9 mouse cellular contexts compared by ENCODE assay signal in genomic region chr4:138339963-138340362, GRCm38 (mm10). TPM values are rescaled to one million over a fixed set of nuclear protein-coding genes. Genes with fewer than 3 reads are reported as not detected.
A peak's percentile ranks its signal among the peaks of the same experiment; 100 is the strongest.
DNase-seq lines count a peak whose midpoint lies in the region; ATAC-seq lines count a peak whose summit lies in the region.
"Had no signal": no experiment of that assay in that cellular context is flagged by ENCODE, and none has a peak within 500 bp of the region (broad histone marks: within the 10 kb centered on the region; RNA-seq: fewer than 3 reads in every experiment).

No protein-coding gene starts in this region.

- intact Hi-C loops in left cerebral cortex, postnatal 4 days (cut with DNase I): no loop called here

- no peaks in the 10 kb centered on the region for H3K27me3 ChIP-seq in hindbrain, embryonic 14.5 days (ENCODE audit: control insufficient read depth, insufficient read depth, low read length)
- H3K27me3 ChIP-seq in hindbrain, embryonic 16.5 days (replicated peaks; ENCODE audit: control insufficient read depth, insufficient read depth, low read length): no peaks in the 10 kb centered on the region

- H3K4me1 ChIP-seq in hindbrain, embryonic 14.5 days (replicated peaks; ENCODE audit: control insufficient read depth, insufficient read depth, low read length): no peaks in the 10 kb centered on the region
- H3K4me1 ChIP-seq in hindbrain, embryonic 16.5 days (ENCODE audit: control insufficient read depth, insufficient read depth, low read depth, low read length): no peaks in the 10 kb centered on the region

- no peak overlapping the region for H3K9ac ChIP-seq in hindbrain, embryonic 14.5 days
- no peak overlapping the region for H3K9ac ChIP-seq in hindbrain, embryonic 16.5 days (ENCODE audit: low read depth, low read length)

- H3K27ac ChIP-seq in hindbrain, embryonic 14.5 days: no peak overlapping the region
- H3K27ac ChIP-seq in hindbrain, embryonic 16.5 days (ENCODE audit: low read depth, low read length): no peak overlapping the region

- H3K9me3 ChIP-seq in hindbrain, embryonic 14.5 days (ENCODE audit: control insufficient read depth, low read length): no peaks in the 10 kb centered on the region
- H3K9me3 ChIP-seq in hindbrain, embryonic 16.5 days (ENCODE audit: control insufficient read depth, low read length): no peaks in the 10 kb centered on the region

- H3K4me3 ChIP-seq in hindbrain, embryonic 14.5 days (replicated peaks; ENCODE audit: low read length): no peak overlapping the region
- H3K4me3 ChIP-seq in hindbrain, embryonic 16.5 days (ENCODE audit: low read length): no peak overlapping the region
- H3K4me3 ChIP-seq: myocyte had no signal

- WGBS in hindbrain, embryonic 14.5 days: 28% methylated on average over 4 of the region's 4 CpGs
- WGBS in hindbrain, embryonic 16.5 days: 44% methylated on average over 4 of the region's 4 CpGs

- H3K36me3 ChIP-seq in hindbrain, embryonic 14.5 days (replicated peaks; ENCODE audit: control insufficient read depth, insufficient read depth): no peaks in the 10 kb centered on the region
- no peaks in the 10 kb centered on the region for H3K36me3 ChIP-seq in hindbrain, embryonic 16.5 days (ENCODE audit: control insufficient read depth, insufficient read depth, low read length)

- peak; percentile 62 for DNase-seq in hindbrain, embryonic 14.5 days (ENCODE audit: low spot score)
- peak; percentile 52 for DNase-seq in 3T3-L1 (ENCODE audit: low read depth, low spot score)
- peak; percentile 71 for DNase-seq in ES-CJ7 (ENCODE audit: low read depth, low spot score)
- DNase-seq in cerebellum, postnatal 25 days: peak; percentile 61 to 80
- peak; percentile 61 for DNase-seq in left cerebral cortex, postnatal 4 days
- DNase-seq in thymus, postnatal 14 days: peak; percentile 55

- no peak overlapping the region for H3K4me2 ChIP-seq in hindbrain, embryonic 14.5 days (replicated peaks)
- H3K4me2 ChIP-seq in hindbrain, embryonic 16.5 days (ENCODE audit: low read length): no peak overlapping the region

- ATAC-seq in hindbrain, embryonic 14.5 days (ENCODE audit: low FRiP score): no peak
- ATAC-seq in hindbrain, embryonic 16.5 days: no peak
- ATAC-seq in inflammation-experienced regulatory T-cells, adult 6 months: no peak

RNA-seq across cellular contexts. Expression of gene Pink1, which starts 13.9 kb away (rescaled TPM):
- polyA plus RNA-seq in hindbrain, embryonic 14.5 days (2014; fragmentation: Nextera tagmentation; extraction: Ambion mirVana): 53.4 and 57.4 TPM in 2 replicates
- polyA plus RNA-seq in hindbrain, embryonic 16.5 days (2015; fragmentation: Nextera tagmentation; extraction: Ambion mirVana): 100 and 108 TPM in 2 replicates
- 100 to 1,000 TPM; 120 to 126 TPM for total RNA-seq in left cerebral cortex, postnatal 4 days (2021)
- 10 to 100 TPM in 2 of 3 experiments, 1 to 10 TPM in 1; 6.0 to 24.7 (median 10.8) TPM for polyA plus RNA-seq in inflammation-experienced regulatory T-cells, adult 6 months (2017; shearing (Covaris generic))

RNA-seq across cellular contexts. Expression of gene Cda, which starts 27.8 kb away (rescaled TPM):
- 5.2 and 6.4 TPM in 2 replicates for polyA plus RNA-seq in hindbrain, embryonic 14.5 days (2014; fragmentation: Nextera tagmentation; extraction: Ambion mirVana)
- 7.9 and 8.1 TPM in 2 replicates for polyA plus RNA-seq in hindbrain, embryonic 16.5 days (2015; fragmentation: Nextera tagmentation; extraction: Ambion mirVana)
- under 1 TPM; 0.76 to 0.87 TPM for total RNA-seq in left cerebral cortex, postnatal 4 days (2021)
- not detected for polyA plus RNA-seq in inflammation-experienced regulatory T-cells, adult 6 months (2017; shearing (Covaris generic))

RNA-seq across cellular contexts. Expression of gene Ddost, which starts 35.4 kb away (rescaled TPM):
- polyA plus RNA-seq in hindbrain, embryonic 14.5 days (2014; fragmentation: Nextera tagmentation; extraction: Ambion mirVana): 197 and 208 TPM in 2 replicates
- 232 and 238 TPM in 2 replicates for polyA plus RNA-seq in hindbrain, embryonic 16.5 days (2015; fragmentation: Nextera tagmentation; extraction: Ambion mirVana)
- 100 to 1,000 TPM; 108 to 115 TPM for total RNA-seq in left cerebral cortex, postnatal 4 days (2021)
- polyA plus RNA-seq in inflammation-experienced regulatory T-cells, adult 6 months (2017; shearing (Covaris generic)): 100 to 1,000 TPM; 101 to 118 (median 104) TPM

RNA-seq across cellular contexts. Expression of gene Fam43b, which starts 56.4 kb away (rescaled TPM):
- polyA plus RNA-seq in hindbrain, embryonic 14.5 days (2014; fragmentation: Nextera tagmentation; extraction: Ambion mirVana): 8.8 and 13.6 TPM in 2 replicates
- 16.6 and 17.3 TPM in 2 replicates for polyA plus RNA-seq in hindbrain, embryonic 16.5 days (2015; fragmentation: Nextera tagmentation; extraction: Ambion mirVana)
- 10 to 100 TPM; 27.7 to 30.6 TPM for total RNA-seq in left cerebral cortex, postnatal 4 days (2021)
- polyA plus RNA-seq in inflammation-experienced regulatory T-cells, adult 6 months (2017; shearing (Covaris generic)): not detected
- polyA plus RNA-seq: myocyte had no signal
